Mouse (Mus musculus) intestine, embryonic 16.5 days (tissue): ENCODE results near the gene Olfr633. TPM values are rescaled to one million over a fixed set of nuclear protein-coding genes. Genes with fewer than 3 reads are reported as not detected.

Experiments used
- ATAC-seq: fragments of 200-750 bp; cut with Nextera tagmentation; 2 replicates; pipeline ENCODE4 v1.8.0; 2017; ENCODE audit warnings: moderate TSS enrichment, moderate library complexity
- H3K27ac ChIP-seq: fragments of 300-500 bp; sonication (generic); 2 replicates; pipeline ENCODE4 v1.5.1; 2014; ENCODE audit warnings: mild to moderate bottlenecking, low read length
- H3K27me3 ChIP-seq: fragments of 300-500 bp; sonication (generic); replicated peaks from 2 replicates; pipeline ENCODE4 v1.6.1; 2014; ENCODE audit warnings: low read length, control low read depth, mixed read lengths; ENCODE audit not compliant: control insufficient read depth, insufficient read depth
- H3K36me3 ChIP-seq: fragments of 300-500 bp; sonication (generic); 2 replicates; pipeline ENCODE4 v1.6.1; 2014; ENCODE audit warnings: low read length, control low read depth; ENCODE audit not compliant: control insufficient read depth, insufficient read depth
- H3K4me1 ChIP-seq: fragments of 300-500 bp; sonication (generic); 2 replicates; pipeline ENCODE4 v1.6.1; 2014; ENCODE audit warnings: low read length, control low read depth, mixed read lengths; ENCODE audit not compliant: control insufficient read depth, insufficient read depth
- H3K4me2 ChIP-seq: fragments of 300-500 bp; sonication (generic); 2 replicates; pipeline ENCODE4 v1.6.1; 2014; ENCODE audit warnings: low read depth, low read length, control low read depth
- H3K4me3 ChIP-seq: fragments of 300-500 bp; sonication (generic); 2 replicates; pipeline ENCODE4 v1.5.1; 2014; ENCODE audit warnings: mild to moderate bottlenecking, low read length
- H3K9ac ChIP-seq: fragments of 300-500 bp; sonication (generic); 2 replicates; pipeline ENCODE4 v1.6.1; 2014; ENCODE audit warnings: low read depth, low read length
- H3K9me3 ChIP-seq: fragments of 300-500 bp; sonication (generic); 2 replicates; pipeline ENCODE4 v1.6.1; 2016; ENCODE audit warnings: low read length, control low read depth; ENCODE audit not compliant: control insufficient read depth
- WGBS: fragments of 180-500 bp; shearing (Covaris S2); extraction: QIAGEN DNeasy Blood & Tissue Kit; methylation state at CpG from one replicate; pipeline ENCODE4 v1.1.7; 2014; 5-methylcytosine and 5-hydroxymethylcytosine counted together
- polyA plus RNA-seq: library from polyadenylated mRNA; unstranded; fragments of >200 nt; fragmentation: Nextera tagmentation; extraction: Ambion mirVana; gene quantifications from 2 replicates; pipeline ENCODE4 v1.2.1, GENCODE M21; 2015

Olfr633 gene
- polyA plus RNA-seq, 1 experiment from 2014 or later: not detected

DNA sequence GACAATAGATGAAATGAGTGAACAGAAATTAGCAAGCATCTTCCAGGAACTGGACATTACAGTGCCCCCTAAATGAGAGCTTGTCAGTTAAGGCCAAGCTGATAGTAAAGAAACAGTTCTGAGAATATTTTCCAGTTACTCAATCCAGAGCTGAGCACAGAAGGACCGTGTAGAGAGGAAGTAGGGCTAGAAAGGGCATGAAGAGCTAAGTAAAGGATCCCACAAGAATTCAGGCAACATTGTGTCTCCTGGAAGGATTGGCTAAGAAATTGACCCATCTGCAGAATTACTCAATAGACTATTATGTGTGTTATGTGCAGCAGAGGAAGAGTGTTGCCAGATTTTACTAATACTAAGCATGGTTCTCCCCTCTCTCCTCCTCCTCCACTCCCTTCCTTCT lies 27.5 kb downstream of the Olfr633 start:
- no peak overlapping the region for H3K4me3 ChIP-seq

GRCm38 (mm10) chr7:103998446-103998845 lies 54.2 kb downstream of the Olfr633 start, which contains the start of gene Olfr638:
Gene Olfr638, plus strand, starts transcription at chr7:103998746.
- Histone ChIP-seq H3K4me2 (no peak within 1 kb of the TSS), H3K36me3 (no peaks in the 10 kb centered on the region), H3K27ac (no peak within 1 kb of the TSS), H3K4me1 (no peaks in the 10 kb centered on the region), H3K9me3 (no peaks in the 10 kb centered on the region), H3K4me3 (no peak within 1 kb of the TSS), H3K9ac (no peak within 1 kb of the TSS), H3K27me3 (no peaks in the 10 kb centered on the region)
- no peak for ATAC-seq

More for the DNA sequence above, 27.5 kb downstream of the Olfr633 start:
- no peak for ATAC-seq
- Histone ChIP-seq H3K27ac (no peak overlapping the region), H3K4me1 (no peaks in the 10 kb centered on the region), H3K4me2 (no peak overlapping the region), H3K9me3 (no peaks in the 10 kb centered on the region), H3K36me3 (no peaks in the 10 kb centered on the region), H3K27me3 (no peaks in the 10 kb centered on the region), H3K9ac (no peak overlapping the region)
- WGBS: 52% methylated on average over 1 of the region's 1 CpGs

Other genes with a start within 250 kb of the Olfr633 start
- not detected in 2 replicates for gene Olfr243, start 229.8 kb upstream of the Olfr633 start, polyA plus RNA-seq
- not detected in 2 replicates for gene Olfr628, start 214.1 kb upstream of the Olfr633 start, polyA plus RNA-seq
- not detected in 2 replicates for gene Olfr629, start 199.5 kb upstream of the Olfr633 start, polyA plus RNA-seq
- not detected in 2 replicates for gene Olfr630, start 187.1 kb upstream of the Olfr633 start, polyA plus RNA-seq
- not detected in 2 replicates for gene Olfr69, start 172.8 kb upstream of the Olfr633 start, polyA plus RNA-seq
- not detected in 2 replicates for gene Olfr68, start 164.7 kb upstream of the Olfr633 start, polyA plus RNA-seq
- not detected in 2 replicates for gene Olfr67, start 152.6 kb upstream of the Olfr633 start, polyA plus RNA-seq
- 1,955 and 2,476 TPM in 2 replicates for gene Hbb-bt, start 130.4 kb upstream of the Olfr633 start, polyA plus RNA-seq
- gene Hbb-bs, start 116.3 kb upstream of the Olfr633 start, polyA plus RNA-seq: 6,207 and 7,496 TPM in 2 replicates
- not detected in 2 replicates for gene Hbb-bh2, start 103.9 kb upstream of the Olfr633 start, polyA plus RNA-seq
- 0.64 and 1.2 TPM in 2 replicates for gene Hbb-bh1, start 101.3 kb upstream of the Olfr633 start, polyA plus RNA-seq
- gene Hbb-y, start 91.2 kb upstream of the Olfr633 start, polyA plus RNA-seq: 30.0 and 42.2 TPM in 2 replicates
- gene Olfr66, start 58.2 kb upstream of the Olfr633 start, polyA plus RNA-seq: not detected in 2 replicates
- gene Olfr64, start 50.0 kb upstream of the Olfr633 start, polyA plus RNA-seq: not detected in 2 replicates
- not detected in 2 replicates for gene Olfr65, start 41.0 kb upstream of the Olfr633 start, polyA plus RNA-seq
- gene Olfr631, start 15.6 kb upstream of the Olfr633 start, polyA plus RNA-seq: not detected in 2 replicates
- not detected in 2 replicates for gene Olfr632, start 10.1 kb upstream of the Olfr633 start, polyA plus RNA-seq
- gene Olfr635, start 26.7 kb downstream of the Olfr633 start, polyA plus RNA-seq: not detected in 2 replicates
- gene Olfr638, start 54.3 kb downstream of the Olfr633 start, polyA plus RNA-seq: not detected in 2 replicates
- gene Olfr639, start 72.9 kb downstream of the Olfr633 start, polyA plus RNA-seq: not detected in 2 replicates
- gene Olfr640, start 81.1 kb downstream of the Olfr633 start, polyA plus RNA-seq: not detected in 2 replicates
- not detected in 2 replicates for gene Olfr641, start 91.0 kb downstream of the Olfr633 start, polyA plus RNA-seq
- gene Olfr642, start 108.2 kb downstream of the Olfr633 start, polyA plus RNA-seq: not detected in 2 replicates
- not detected in 2 replicates for gene 4930516K23Rik, start 117.0 kb downstream of the Olfr633 start, polyA plus RNA-seq
- not detected in 2 replicates for gene Olfr644, start 127.4 kb downstream of the Olfr633 start, polyA plus RNA-seq
- not detected in 2 replicates for gene Olfr645, start 141.0 kb downstream of the Olfr633 start, polyA plus RNA-seq
- gene Olfr646, start 160.4 kb downstream of the Olfr633 start, polyA plus RNA-seq: not detected in 2 replicates
- not detected in 2 replicates for gene Ubqln5, start 185.4 kb downstream of the Olfr633 start, polyA plus RNA-seq
- not detected in 2 replicates for gene Olfr643, start 193.0 kb downstream of the Olfr633 start, polyA plus RNA-seq
- not detected in 2 replicates for gene Ubqln3, start 198.8 kb downstream of the Olfr633 start, polyA plus RNA-seq
- gene Ubqlnl, start 206.1 kb downstream of the Olfr633 start, polyA plus RNA-seq: not detected in 2 replicates
- gene Olfm5, start 220.4 kb downstream of the Olfr633 start, polyA plus RNA-seq: not detected in 2 replicates
- gene Olfr648, start 239.0 kb downstream of the Olfr633 start, polyA plus RNA-seq: 0.11 and 0.20 TPM in 2 replicates